Mouse (Mus musculus) lung, postnatal 25 days (tissue): ENCODE measurements around the gene B230118H07Rik.

ENCODE experiments used
- DNase-seq: peaks from one replicate; pipeline ENCODE4 v3.0.0; 2022; ENCODE audit warnings: low spot score

Gene B230118H07Rik

GRCm38 (mm10) chr2:101638979-101639839 is 10.1 kb downstream of the B230118H07Rik start:
- DNase-seq, result no peak

- DNase-seq, result peak; percentile 95
These were observed 20.8 kb downstream of the B230118H07Rik start for GRCm38 (mm10) chr2:101628297-101629236.

DNA sequence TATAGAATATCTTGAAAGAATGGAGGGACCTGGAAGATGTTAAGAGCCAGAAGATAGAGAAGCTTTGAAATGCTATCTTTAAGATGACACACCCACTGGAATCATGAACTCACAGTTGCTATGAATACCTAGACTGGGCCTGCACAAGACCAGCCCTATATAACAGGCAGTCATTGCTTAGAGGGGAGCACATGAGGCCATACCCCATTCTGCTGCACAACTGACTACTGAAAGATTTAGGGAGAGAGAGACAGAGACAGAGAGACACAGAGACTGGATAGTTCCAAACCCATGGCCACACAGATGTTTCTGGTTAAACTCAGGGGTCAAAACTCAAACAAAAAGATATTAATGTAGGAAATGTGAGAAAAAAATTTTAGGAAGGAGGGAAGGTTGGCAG is 22.1 kb downstream of the B230118H07Rik start:
- DNase-seq, result no peak

GRCm38 (mm10) chr2:101624526-101624925 is 24.8 kb downstream of the B230118H07Rik start, which contains the start of gene Rag2:
Rag2 (plus strand) TSS chr2:101624718.
- DNase-seq, result no peak

- DNase-seq, result no peak
These were observed 25.3 kb downstream of the B230118H07Rik start for GRCm38 (mm10) chr2:101624011-101624410.

DNA sequence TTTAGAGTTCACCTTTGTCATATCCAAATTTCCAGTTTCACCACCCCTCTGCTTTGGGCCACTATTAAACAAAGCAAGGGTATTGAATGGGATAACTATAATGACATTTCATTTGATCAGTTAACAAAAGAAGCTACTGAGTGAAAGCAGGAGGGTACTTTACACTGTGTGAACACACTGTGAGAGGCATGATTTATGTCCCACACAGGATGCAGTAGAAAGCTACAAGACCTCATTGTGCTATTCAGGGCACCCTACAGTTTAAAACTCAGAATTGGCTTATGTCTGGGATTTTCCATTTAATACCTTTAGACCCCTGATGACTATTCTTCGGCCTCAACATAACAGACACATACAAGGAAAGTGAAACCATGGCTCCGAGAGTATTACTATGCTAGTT is 26.3 kb downstream of the B230118H07Rik start:
- DNase-seq, result no peak

DNA sequence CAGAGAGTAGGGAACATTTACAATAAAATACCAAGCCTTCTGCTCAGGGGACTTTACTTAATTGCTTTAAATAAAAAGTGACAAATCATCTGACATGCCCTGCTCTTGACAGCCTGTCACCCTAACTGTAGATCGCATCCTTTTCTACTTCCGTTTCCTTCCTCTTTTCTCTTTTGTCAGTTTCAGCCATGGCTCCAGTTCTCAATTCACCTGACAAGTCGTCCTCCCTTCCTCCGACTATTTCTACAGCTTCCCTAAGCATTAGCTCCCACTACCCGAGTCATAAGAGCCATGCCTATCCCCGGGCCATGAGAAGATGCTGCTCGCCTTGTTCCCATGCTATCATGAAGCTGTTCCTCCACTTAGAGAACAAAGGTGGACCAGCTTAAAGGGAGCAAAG is 27.7 kb downstream of the B230118H07Rik start:
- no peak for DNase-seq

DNA sequence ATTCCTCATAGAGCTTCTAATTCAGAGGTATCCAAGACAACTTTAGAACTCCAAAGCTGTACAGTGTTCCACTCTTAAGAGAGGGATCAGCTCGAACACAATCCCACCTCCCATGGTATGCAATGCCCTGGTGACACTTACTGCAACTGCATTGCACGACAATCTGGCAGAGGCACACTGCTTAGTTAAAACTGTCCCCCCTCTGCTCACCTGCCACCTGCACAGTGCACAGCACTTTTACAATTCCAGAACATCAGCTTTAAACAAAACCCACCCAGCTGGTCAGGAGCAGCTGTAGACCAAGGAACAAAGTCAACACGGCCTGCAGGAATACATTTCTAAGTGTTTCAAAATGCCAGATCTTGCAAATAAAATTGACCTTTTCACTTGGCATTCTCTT is 28.4 kb downstream of the B230118H07Rik start:
- no peak for DNase-seq

DNA sequence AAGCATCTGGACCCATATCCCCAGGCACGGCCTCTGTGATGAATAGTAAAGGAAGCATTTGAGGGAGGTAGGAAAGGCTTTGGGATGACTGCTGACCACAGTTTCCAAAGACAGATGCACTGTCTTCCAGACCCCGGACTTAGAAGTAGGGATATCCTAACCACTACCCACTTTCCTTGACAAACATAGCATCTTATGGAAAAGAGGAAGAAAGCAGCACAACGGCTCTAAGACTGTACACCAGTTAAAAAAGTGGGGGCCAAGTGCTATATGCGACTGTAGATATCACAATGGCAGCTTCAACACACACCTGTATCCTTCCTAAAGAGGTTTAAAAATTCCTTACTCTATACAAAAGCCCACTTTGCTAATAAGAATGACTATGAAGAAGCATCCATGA is 31.0 kb downstream of the B230118H07Rik start:
- DNase-seq, result no peak

- DNase-seq, result no peak
These were observed 33.6 kb downstream of the B230118H07Rik start for GRCm38 (mm10) chr2:101615464-101616305.

GRCm38 (mm10) chr2:101610861-101611260 is 38.5 kb downstream of the B230118H07Rik start:
- no peak for DNase-seq

GRCm38 (mm10) chr2:101608232-101608894 is 41.0 kb downstream of the B230118H07Rik start:
- DNase-seq, result no peak

DNA sequence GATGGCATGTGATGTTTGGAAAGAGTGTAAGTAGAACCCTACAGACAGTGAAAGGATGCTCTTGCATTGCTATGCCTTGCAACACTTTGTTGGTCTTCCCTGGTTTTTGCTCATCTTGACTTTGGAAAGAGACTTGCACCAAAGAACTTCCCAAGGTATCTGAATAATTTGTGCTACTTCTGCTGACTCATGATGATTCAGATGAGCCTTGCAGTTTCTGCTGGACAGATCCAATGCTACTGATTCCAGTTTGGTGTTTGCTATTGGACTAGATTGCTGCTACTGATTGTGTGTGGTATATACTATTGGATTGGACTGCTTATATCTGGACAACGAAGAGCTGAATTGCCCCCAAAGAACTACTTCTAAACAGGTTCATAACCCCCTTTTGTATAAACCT is 46.2 kb downstream of the B230118H07Rik start:
- DNase-seq, result no peak

- DNase-seq, result no peak
These were observed 48.6 kb downstream of the B230118H07Rik start for GRCm38 (mm10) chr2:101600703-101601102.

DNA sequence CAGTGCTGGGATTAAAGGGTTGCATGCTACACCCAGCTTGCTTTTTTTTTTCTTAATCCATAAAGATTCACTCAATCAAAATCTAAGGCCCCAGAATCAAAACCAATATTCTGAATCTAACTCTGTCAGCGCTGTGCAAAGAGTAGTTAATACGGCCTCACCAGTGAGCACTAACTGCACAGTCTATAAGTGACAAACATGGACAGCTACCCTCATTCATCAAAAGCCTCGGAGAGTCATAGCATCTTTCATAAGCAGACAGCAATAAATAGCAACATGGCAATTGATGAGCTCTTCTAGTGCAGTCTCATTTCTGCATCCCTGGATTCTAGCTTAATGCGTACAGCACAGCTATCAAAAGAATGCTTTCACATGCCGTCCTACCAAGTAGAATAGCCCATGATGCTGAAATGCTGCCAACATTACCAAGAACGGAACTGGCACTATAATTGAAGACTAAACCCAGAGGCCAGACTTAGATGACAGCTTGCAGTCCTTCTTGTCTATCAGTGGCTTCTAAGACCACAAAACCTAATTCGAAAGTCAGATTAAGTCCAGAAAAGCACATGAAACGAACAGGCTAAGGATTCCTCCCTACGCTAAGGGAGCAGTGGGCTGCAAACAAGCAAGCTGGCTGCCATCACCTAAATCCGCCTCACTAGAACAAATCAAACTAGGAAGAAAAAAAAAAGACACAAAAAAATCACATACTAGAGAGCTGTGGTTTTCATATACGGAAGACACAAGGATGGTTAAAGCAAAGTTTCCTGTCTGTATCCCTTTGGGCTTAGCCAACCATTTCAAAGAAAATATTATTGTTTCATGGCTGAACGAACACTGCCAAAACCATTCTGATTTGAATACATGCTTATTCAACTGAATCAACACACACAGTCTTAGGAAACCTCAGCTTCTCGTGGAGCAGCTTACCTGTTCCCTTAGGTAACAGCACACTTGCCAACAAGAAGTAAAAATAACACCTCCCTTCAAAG is 50.8 kb downstream of the B230118H07Rik start:
- DNase-seq, result no peak

GRCm38 (mm10) chr2:101597186-101597585 is 52.1 kb downstream of the B230118H07Rik start:
- no peak for DNase-seq

- no peak for DNase-seq
These were observed 54.7 kb downstream of the B230118H07Rik start for GRCm38 (mm10) chr2:101594681-101595080.

- DNase-seq, result no peak
These were observed 56.4 kb downstream of the B230118H07Rik start for GRCm38 (mm10) chr2:101592886-101593285.

GRCm38 (mm10) chr2:101592023-101592841 is 57.1 kb downstream of the B230118H07Rik start:
- DNase-seq, result no peak
